Mouse (Mus musculus): Measurements from ENCODE around the gene Krtcap2. TPM values are rescaled to one million over a fixed set of nuclear protein-coding genes. Genes with fewer than 3 reads are reported as not detected.

Krtcap2 gene
- polyA plus RNA-seq, 1 experiment = 189 TPM

DNA sequence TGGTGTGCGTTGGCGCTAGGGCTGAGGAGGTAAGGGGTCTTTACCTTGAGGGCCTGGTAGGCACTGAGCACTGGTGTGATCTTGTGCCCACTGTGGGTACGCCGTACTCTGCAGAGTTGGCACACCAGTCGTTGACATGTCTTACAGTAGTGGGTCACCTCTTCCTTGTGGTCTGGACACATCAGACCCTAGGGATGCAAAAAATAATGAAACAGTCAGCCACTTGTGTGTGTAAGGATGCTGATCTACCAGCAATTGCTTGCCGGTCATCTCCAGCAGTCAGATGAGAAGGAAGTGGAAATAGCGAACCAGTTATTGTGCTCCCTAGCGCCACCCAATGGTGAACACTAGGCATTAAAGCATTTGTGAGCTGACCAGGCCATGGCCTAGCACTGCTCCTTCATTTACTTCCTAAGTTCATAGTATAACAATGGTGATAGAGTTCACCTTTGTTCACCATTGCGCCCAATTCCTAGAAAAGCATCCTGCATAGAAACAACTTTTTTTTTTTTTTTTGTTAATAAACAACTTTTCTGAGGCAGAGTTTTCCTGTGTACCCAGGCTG lies 3.4 kb upstream of the Krtcap2 start:
- 65% methylated on average over 9 of the region's 9 CpGs for WGBS
- DNase-seq = peak; percentile 66
- H3K4me3 ChIP-seq (replicated peaks; ENCODE audit: extremely low read depth, low read depth, low read length) = no peak overlapping the region
- TF ChIP-seq CTCF (IDR thresholded peaks at IDR 0.05; ENCODE audit: insufficient read depth, low read length) (peak; percentile 78), POLR2A (IDR thresholded peaks at IDR 0.05; ENCODE audit: borderline replicate concordance, extremely low read depth, low read depth, low read length) (no peak)
- peaks cover 8% of the 10 kb centered on the region; the same call in 1 of the 2 replicates for H3K4me1 ChIP-seq (ENCODE audit: control insufficient read depth, insufficient read depth, low read length)

DNA sequence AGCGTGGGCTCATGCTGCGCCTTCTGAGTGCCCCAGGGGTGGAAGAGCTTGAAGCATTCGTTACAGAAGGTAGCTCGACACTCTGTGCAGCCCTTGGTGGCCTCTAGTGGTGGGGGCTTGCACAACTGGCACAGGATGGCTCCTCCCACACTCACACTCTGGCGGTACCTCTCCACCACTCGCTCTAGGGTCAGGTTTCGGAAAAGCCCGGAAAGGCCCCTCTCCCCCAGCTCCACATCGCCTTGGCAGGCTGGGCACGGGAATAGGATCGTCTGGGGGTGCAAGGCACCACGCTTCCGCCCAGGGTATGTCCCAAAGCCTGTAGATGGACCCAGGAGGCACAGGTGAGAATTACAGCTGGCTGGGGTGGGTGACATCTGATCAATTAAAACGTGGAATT lies 2.2 kb upstream of the Krtcap2 start:
- peaks cover 8% of the 10 kb centered on the region; the same call in 1 of the 2 replicates for H3K4me1 ChIP-seq (ENCODE audit: control insufficient read depth, insufficient read depth, low read length)
- H3K4me3 ChIP-seq (replicated peaks; ENCODE audit: extremely low read depth, low read depth, low read length) = no peak overlapping the region
- peak; percentile 64 for DNase-seq
- WGBS = 29% methylated on average over 14 of the region's 14 CpGs
- TF ChIP-seq CTCF (IDR thresholded peaks at IDR 0.05; ENCODE audit: insufficient read depth, low read length) = peak; percentile 55; the same call in 1 of the 2 replicates
- no peak for TF ChIP-seq POLR2A (IDR thresholded peaks at IDR 0.05; ENCODE audit: borderline replicate concordance, extremely low read depth, low read depth, low read length)

DNA sequence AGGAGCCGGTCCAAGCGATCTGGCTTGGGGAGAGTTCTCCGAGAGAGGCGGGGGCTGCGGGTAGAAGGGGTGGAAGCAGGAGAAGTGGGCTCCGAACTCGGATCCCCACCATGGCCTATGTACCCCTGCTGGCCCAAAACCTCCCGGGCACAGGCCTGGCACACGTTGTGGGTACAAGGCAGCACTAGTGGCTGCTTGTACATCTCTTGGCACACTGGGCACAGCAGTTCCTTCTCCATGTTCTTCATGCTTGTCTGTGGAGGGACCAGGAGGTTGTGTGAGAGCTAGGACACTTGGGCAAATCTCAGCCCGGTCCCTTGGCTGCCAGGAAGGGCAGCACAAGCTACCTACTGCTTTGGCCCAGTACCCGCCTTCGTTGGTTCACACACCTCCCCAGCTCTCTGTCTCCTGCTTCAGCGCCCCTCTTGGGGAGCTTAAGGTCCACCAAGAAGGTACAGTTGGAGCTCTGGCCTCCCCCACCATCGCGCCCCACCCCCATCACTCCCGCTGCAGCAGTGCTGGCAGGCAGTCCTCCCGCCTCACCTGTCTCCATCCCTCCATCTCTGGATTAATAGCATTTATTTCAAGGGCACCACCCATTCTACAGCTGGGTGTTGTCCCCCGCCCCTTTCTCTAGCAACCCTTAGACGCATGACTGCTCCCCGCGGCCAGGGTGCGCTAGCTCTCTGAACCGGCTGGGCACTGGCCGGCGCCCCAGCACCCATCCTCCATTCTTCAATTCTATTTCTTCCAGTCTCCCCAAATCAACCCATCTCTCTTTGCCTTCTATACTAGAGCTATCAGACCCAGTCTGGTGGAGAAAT lies 1.4 kb upstream of the Krtcap2 start:
- 26% methylated on average over 25 of the region's 25 CpGs for WGBS
- H3K4me3 ChIP-seq (replicated peaks; ENCODE audit: extremely low read depth, low read depth, low read length) = peak overlapping the region; percentile 21

DNA sequence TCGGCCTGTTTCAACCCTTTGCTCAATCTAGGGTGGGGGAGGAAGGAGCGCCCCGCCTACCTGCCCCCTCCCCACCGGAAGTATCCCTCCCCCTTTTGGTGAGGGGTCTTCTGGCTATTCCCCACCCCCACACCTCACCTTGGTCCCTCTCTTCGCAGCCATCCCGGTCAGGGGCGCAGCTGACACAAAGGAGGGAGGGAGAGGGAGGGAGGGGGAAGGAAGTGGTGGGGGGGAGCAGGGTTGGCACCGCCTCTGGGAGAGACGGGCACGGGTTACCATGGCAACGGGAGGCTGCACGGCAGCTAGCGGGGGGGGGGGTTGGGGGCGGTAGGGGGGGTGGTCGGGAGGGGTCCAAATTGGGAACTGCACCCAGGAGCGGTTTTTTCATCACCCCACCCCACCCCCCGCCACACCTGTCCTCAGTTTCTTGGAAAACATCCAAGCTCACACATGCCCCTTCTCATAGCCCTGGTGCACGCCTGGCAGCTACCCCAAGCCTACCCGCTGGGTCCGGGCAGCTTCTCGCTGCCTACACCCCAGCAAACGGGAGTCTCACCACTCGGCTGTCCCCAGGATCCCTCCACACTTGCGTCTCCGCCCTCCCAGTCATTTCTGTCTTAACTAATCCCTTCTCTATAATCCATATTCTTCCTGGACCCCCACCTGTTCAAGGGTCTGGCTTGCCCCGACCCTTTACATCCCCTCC lies 631 bp upstream of the Krtcap2 start:
- Histone ChIP-seq H3K4me3 (replicated peaks; ENCODE audit: extremely low read depth, low read depth, low read length) (peak overlapping the region; percentile 21), H3K4me1 (ENCODE audit: control insufficient read depth, insufficient read depth, low read length) (peaks cover 8% of the 10 kb centered on the region; the same call in 1 of the 2 replicates)
- DNase-seq = peak; percentile 35
- WGBS = under 1% methylated on average over 23 of the region's 26 CpGs
- TF ChIP-seq CTCF (IDR thresholded peaks at IDR 0.05; ENCODE audit: insufficient read depth, low read length) = no peak
- no peak for TF ChIP-seq POLR2A (IDR thresholded peaks at IDR 0.05; ENCODE audit: borderline replicate concordance, extremely low read depth, low read depth, low read length)

More for the DNA sequence above, 1.4 kb upstream of the Krtcap2 start:
- H3K4me1 ChIP-seq (ENCODE audit: control insufficient read depth, insufficient read depth, low read length) = peaks cover 8% of the 10 kb centered on the region; the same call in 1 of the 2 replicates
- DNase-seq = peak; percentile 32
- TF ChIP-seq POLR2A (IDR thresholded peaks at IDR 0.05; ENCODE audit: borderline replicate concordance, extremely low read depth, low read depth, low read length) = no peak
- 0 out of 2 replicates have a peak, but pooled peaks have one; percentile 13 for TF ChIP-seq CTCF (IDR thresholded peaks at IDR 0.05; ENCODE audit: insufficient read depth, low read length)

DNA sequence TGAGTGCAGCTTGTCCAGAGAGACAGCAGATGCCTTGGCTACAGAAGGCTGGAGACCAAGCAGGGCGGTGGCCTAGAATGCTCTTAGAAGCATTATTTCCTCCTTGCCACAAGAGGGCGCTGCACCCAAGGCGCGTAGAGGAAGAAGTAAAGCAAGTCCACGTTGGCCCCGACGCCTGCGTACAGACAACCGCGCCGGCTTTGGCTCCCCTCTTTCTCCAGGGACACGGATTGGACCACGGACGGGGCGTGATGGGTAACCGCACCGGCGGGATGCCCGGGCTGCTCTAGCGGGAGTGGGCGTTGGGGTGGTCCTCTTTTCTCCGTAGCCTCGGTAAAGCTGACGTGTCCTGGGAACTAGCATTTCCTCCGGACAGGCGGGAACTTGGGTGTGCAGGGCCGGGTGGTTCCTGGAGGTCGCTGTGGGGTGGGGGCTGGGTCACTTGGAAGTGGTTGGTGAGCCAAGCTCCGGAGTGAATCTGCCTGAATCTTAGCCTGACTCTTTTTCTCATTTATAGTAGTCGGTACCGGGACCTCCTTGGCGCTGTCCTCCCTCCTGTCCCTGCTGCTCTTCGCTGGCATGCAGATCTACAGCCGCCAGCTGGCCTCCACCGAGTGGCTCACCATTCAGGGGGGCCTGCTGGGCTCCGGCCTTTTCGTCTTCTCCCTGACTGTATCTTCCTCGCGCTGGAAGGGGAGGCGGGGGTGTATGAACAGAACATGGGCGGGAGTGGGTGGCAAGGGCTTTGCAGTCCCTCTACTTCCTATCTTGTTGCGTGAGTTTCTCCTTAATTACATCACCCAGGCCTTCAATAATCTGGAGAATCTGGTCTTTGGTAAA lies 715 bp downstream of the Krtcap2 start, which contains the start of gene Trim46:
Gene Trim46, minus strand, starts transcription at position 49 of the 840 bp plus-strand sequence.
- WGBS = under 1% methylated on average over 42 of the region's 42 CpGs
- Histone ChIP-seq H3K4me3 (replicated peaks; ENCODE audit: extremely low read depth, low read depth, low read length) (peak within 1 kb of the TSS; percentile 82), H3K4me1 (ENCODE audit: control insufficient read depth, insufficient read depth, low read length) (peaks cover 17% of the 10 kb centered on the region)
- peak; percentile 88 for DNase-seq
- TF ChIP-seq POLR2A (IDR thresholded peaks at IDR 0.05; ENCODE audit: borderline replicate concordance, extremely low read depth, low read depth, low read length) = peak; percentile 65; the same call in 1 of the 2 replicates
- TF ChIP-seq CTCF (IDR thresholded peaks at IDR 0.05; ENCODE audit: insufficient read depth, low read length) = peak; percentile 96

DNA sequence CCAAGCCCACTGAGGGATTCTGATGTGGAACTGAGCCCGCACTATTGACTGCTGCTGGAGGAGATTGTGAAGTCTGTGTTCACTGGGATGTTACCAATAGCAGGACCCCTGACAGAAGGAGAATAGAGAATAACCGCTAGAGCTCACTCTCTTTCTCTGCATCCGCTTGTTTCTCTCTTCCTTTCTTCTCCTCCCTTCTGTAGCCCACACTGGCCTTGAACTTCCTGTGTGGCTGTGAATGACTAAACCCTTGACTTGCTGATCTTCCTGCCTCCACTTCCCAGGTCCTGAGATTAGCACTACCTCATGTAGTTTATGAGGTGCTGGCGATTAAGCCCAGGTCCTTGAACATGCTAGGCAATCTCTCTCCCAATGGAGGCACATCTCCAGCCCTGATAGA lies 1.7 kb downstream of the Krtcap2 start:
- WGBS = 66% methylated on average over 4 of the region's 4 CpGs
- H3K4me3 ChIP-seq (replicated peaks; ENCODE audit: extremely low read depth, low read depth, low read length) = no peak overlapping the region

DNA sequence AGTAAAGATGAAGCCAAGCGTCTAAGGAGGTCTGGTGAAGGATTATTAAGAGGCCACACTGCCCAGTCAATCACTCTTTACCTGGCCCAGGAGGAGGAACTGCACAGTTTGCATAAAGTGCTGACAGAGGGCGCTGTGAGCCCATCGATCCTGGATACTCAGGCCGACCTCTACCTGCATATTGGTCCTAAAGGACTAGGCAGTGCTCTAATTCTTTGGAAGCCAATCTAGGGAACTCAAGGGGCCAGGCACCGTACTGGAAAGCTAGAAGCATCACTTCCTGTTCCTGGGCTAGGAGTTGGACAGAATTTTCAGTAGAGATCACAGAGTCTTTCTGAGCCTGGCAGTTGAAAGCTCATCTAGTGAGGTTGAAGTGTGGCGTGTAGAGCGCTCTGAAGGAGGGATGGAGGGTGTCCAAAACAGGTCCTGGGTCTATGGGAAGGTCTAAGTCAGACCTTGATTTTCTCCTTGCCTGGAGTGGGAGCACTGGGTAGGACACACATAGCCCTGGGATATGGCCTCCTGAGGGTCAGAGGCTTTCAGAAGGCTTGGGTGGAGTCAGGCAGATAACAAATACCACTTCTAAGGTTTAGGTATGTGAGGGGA lies 4.8 kb downstream of the Krtcap2 start:
- H3K4me3 ChIP-seq (replicated peaks; ENCODE audit: extremely low read depth, low read depth, low read length) = no peak overlapping the region
- H3K4me1 ChIP-seq (ENCODE audit: control insufficient read depth, insufficient read depth, low read length) = peaks cover 14% of the 10 kb centered on the region
- peak; percentile 93 for TF ChIP-seq CTCF (IDR thresholded peaks at IDR 0.05; ENCODE audit: insufficient read depth, low read length)
- TF ChIP-seq POLR2A (IDR thresholded peaks at IDR 0.05; ENCODE audit: borderline replicate concordance, extremely low read depth, low read depth, low read length) = 0 out of 2 replicates have a peak, but pooled peaks have one; percentile 13
- WGBS = 14% methylated on average over 7 of the region's 7 CpGs
- peak; percentile 75 for DNase-seq

More for the DNA sequence above, 1.7 kb downstream of the Krtcap2 start:
- peaks cover 18% of the 10 kb centered on the region for H3K4me1 ChIP-seq (ENCODE audit: control insufficient read depth, insufficient read depth, low read length)
- DNase-seq = no peak
- no peak for TF ChIP-seq POLR2A (IDR thresholded peaks at IDR 0.05; ENCODE audit: borderline replicate concordance, extremely low read depth, low read depth, low read length)
- TF ChIP-seq CTCF (IDR thresholded peaks at IDR 0.05; ENCODE audit: insufficient read depth, low read length) = no peak

DNA sequence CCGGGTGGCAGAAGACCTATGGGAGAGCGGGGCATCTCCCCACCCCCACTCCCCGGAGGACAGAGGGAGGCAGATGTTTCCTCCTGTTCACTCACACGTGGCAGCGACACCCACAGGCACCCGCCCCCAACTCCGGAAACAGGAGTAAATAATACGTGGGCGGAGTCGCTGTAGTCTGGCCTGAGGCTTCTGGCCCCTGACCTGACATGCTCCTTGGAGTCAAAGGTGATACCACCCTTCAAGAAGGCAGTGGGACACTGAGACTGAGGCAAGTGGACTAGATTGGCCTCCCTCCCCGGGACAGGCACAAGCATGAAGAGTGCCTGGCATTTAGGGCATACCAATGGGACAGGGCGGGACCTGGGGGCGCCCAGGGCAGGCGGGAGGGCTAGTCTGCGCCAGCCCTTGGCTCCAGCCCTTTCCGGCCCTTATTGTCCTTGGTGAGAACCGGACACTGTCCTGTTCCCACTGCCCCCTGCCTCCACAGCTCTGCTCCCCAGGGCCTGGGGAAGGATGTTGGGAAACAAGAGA lies 5.7 kb downstream of the Krtcap2 start:
- peak; percentile 69; the same call in 1 of the 2 replicates for TF ChIP-seq POLR2A (IDR thresholded peaks at IDR 0.05; ENCODE audit: borderline replicate concordance, extremely low read depth, low read depth, low read length)
- no peak for TF ChIP-seq CTCF (IDR thresholded peaks at IDR 0.05; ENCODE audit: insufficient read depth, low read length)
- Histone ChIP-seq H3K4me3 (replicated peaks; ENCODE audit: extremely low read depth, low read depth, low read length) (peak overlapping the region; percentile 39), H3K4me1 (ENCODE audit: control insufficient read depth, insufficient read depth, low read length) (peaks cover 14% of the 10 kb centered on the region)
- 3% methylated on average over 17 of the region's 17 CpGs for WGBS
- peak; percentile 66 for DNase-seq

Data from lung, adult 2 months (tissue).